Mouse (Mus musculus) forebrain, embryonic 10.5 days (tissue): Measurements from ENCODE around the gene Gcc2. TPM values are rescaled to one million over a fixed set of nuclear protein-coding genes. Genes with fewer than 3 reads are reported as not detected.
"Not testable (repeated sequence)": the region's sequence is repeated elsewhere in the genome, so short reads cannot be mapped to it uniquely, and the experiment has no call there.

Experiments
- DNase-seq: peaks from one replicate; pipeline ENCODE4 v3.0.0-alpha.2; 2017; ENCODE audit warnings: low spot score; ENCODE audit errors: extremely low spot score
- H3K27ac ChIP-seq: fragments of 300-500 bp; sonication (generic); 2 replicates; pipeline ENCODE4 v1.5.1; 2016; ENCODE audit warnings: mild to moderate bottlenecking
- H3K27me3 ChIP-seq: fragments of 300-500 bp; sonication (generic); 2 replicates; pipeline ENCODE4 v1.6.1; 2016; ENCODE audit warnings: mild to moderate bottlenecking; ENCODE audit not compliant: poor library complexity, severe bottlenecking
- H3K36me3 ChIP-seq: fragments of 300-500 bp; sonication (generic); replicated peaks from 2 replicates; pipeline ENCODE4 v1.6.1; 2016; ENCODE audit warnings: mild to moderate bottlenecking, moderate library complexity
- H3K4me1 ChIP-seq: fragments of 300-500 bp; sonication (generic); 2 replicates; pipeline ENCODE4 v1.6.1; 2016
- H3K4me3 ChIP-seq: fragments of 300-500 bp; sonication (generic); 2 replicates; pipeline ENCODE4 v1.5.1; 2016; ENCODE audit warnings: mild to moderate bottlenecking, moderate library complexity
- H3K9me3 ChIP-seq: fragments of 300-500 bp; sonication (generic); 2 replicates; pipeline ENCODE4 v1.6.1; 2016; ENCODE audit warnings: mild to moderate bottlenecking, moderate library complexity
- WGBS: fragments of 180-500 bp; shearing (Covaris S2); methylation state at CpG from one replicate; pipeline ENCODE4 v1.1.7; 2016; 5-methylcytosine and 5-hydroxymethylcytosine counted together
- polyA plus RNA-seq: library from polyadenylated mRNA; unstranded; fragments of >200 nt; fragmentation: Nextera tagmentation; extraction: Ambion mirVana; gene quantifications from 2 replicates; pipeline ENCODE4 v1.2.1, GENCODE M21; 2016

Gcc2 gene
- polyA plus RNA-seq, 1 experiment from 2014 or later = 52.5 TPM

GRCm38 (mm10) chr10:58223161-58223560, 32.1 kb upstream of the Gcc2 start:
- not testable (repeated sequence) for DNase-seq, H3K4me1 ChIP-seq, H3K27me3 ChIP-seq, H3K4me3 ChIP-seq, H3K27ac ChIP-seq, H3K36me3 ChIP-seq
- peaks cover 14% of the 10 kb centered on the region; the same call in 1 of the 2 replicates for H3K9me3 ChIP-seq
- 83% methylated on average over 4 of the region's 6 CpGs for WGBS

GRCm38 (mm10) chr10:58223972-58224805, 31.1 kb upstream of the Gcc2 start:
- 85% methylated on average over 31 of the region's 31 CpGs for WGBS
- H3K4me1 ChIP-seq, H3K27ac ChIP-seq, H3K27me3 ChIP-seq, H3K36me3 ChIP-seq, H3K4me3 ChIP-seq: not testable (repeated sequence)
- DNase-seq = peak; percentile 49
- peaks cover 14% of the 10 kb centered on the region; the same call in 1 of the 2 replicates for H3K9me3 ChIP-seq

GRCm38 (mm10) chr10:58224827-58225785, 30.2 kb upstream of the Gcc2 start, which contains the start of gene AW822073:
TSS of gene AW822073 (minus strand) at chr10:58224930.
- peak; percentile 50 for DNase-seq
- 86% methylated on average over 18 of the region's 18 CpGs for WGBS
- not testable (repeated sequence) for H3K4me1 ChIP-seq, H3K27me3 ChIP-seq, H3K36me3 ChIP-seq, H3K27ac ChIP-seq, H3K4me3 ChIP-seq
- peaks cover 14% of the 10 kb centered on the region; the same call in 1 of the 2 replicates for H3K9me3 ChIP-seq

GRCm38 (mm10) chr10:58226357-58226756, 28.9 kb upstream of the Gcc2 start:
- DNase-seq = peak; percentile 46
- not testable (repeated sequence) for H3K27me3 ChIP-seq
- WGBS = 76% methylated on average over 4 of the region's 4 CpGs

DNA sequence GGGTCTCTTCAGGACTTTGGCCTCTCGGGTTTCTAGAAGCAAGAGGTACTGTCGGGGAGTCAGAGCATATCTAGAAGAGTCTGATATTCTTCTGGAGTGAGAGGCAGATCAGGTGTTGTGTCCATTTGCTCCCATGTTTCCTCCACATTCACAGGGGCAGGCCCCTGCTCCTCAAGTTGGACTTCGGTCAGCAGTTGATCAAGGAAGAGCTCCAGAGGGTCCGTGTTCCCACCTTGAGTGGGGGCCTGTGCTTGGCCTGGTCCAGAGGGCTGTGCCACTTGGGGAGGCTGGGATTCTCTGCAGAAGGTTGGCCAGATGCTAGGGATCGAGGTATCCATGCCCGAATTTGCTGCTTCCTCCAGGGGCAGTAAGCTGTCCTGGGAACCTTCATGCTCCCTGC, 27.5 kb upstream of the Gcc2 start:
- H3K27ac ChIP-seq, DNase-seq, H3K27me3 ChIP-seq, H3K4me1 ChIP-seq, H3K36me3 ChIP-seq, H3K4me3 ChIP-seq: not testable (repeated sequence)
- H3K9me3 ChIP-seq = peaks cover 24% of the 10 kb centered on the region
- 80% methylated on average over 2 of the region's 6 CpGs for WGBS

More at GRCm38 (mm10) chr10:58226357-58226756, 28.9 kb upstream of the Gcc2 start:
- not testable (repeated sequence) for H3K4me3 ChIP-seq, H3K27ac ChIP-seq, H3K36me3 ChIP-seq, H3K4me1 ChIP-seq
- peaks cover 15% of the 10 kb centered on the region for H3K9me3 ChIP-seq

DNA sequence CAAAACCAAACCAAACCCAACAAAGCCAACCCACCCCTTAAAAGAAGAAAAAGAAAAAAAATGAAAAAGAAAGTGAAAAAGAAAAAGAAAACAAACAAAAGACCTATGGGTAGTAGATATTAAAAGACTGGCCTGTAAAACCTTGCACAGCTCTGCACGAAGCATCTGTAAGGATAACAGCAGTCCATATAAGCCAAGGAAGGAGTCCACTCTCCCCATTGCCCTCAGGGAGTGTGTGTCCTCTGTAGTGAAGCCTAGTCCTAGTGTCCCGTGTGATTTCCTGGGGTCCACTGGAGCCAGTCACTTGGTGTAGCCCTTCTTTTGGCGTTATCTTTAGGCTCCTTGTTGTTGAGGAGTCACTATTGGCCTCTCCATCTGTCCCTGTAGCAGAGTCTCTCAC, 25.3 kb upstream of the Gcc2 start:
- DNase-seq, H3K36me3 ChIP-seq, H3K27ac ChIP-seq, H3K4me3 ChIP-seq, H3K27me3 ChIP-seq, H3K4me1 ChIP-seq: not testable (repeated sequence)
- H3K9me3 ChIP-seq = peaks cover 24% of the 10 kb centered on the region
- 56% methylated on average over 3 of the region's 3 CpGs for WGBS

DNA sequence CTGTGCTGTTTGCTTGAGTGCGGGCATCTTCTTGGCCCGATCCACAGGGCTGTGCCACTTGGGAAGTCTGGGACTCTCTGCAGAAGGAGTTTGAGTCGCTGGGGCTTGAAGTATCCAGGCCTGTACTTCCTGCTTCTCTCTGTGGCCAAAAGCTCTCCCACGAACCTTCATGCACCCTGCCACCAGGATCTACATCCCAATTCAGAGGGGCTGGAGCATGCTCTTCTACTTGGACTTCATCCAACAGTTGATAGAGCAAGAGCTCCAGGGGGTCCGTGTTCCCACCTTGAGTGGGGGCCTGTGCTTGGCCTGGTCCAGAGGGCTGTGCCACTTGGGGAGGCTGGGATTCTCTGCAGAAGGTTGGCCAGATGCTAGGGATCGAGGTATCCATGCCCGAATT, 24.2 kb upstream of the Gcc2 start:
- H3K4me1 ChIP-seq, H3K36me3 ChIP-seq, H3K4me3 ChIP-seq, H3K27me3 ChIP-seq, H3K27ac ChIP-seq: not testable (repeated sequence)
- H3K9me3 ChIP-seq = peaks cover 33% of the 10 kb centered on the region
- 78% methylated on average over 5 of the region's 7 CpGs for WGBS
- DNase-seq = peak; percentile 43

GRCm38 (mm10) chr10:58231779-58232640, 23.3 kb upstream of the Gcc2 start:
- not testable (repeated sequence) for H3K4me1 ChIP-seq

DNA sequence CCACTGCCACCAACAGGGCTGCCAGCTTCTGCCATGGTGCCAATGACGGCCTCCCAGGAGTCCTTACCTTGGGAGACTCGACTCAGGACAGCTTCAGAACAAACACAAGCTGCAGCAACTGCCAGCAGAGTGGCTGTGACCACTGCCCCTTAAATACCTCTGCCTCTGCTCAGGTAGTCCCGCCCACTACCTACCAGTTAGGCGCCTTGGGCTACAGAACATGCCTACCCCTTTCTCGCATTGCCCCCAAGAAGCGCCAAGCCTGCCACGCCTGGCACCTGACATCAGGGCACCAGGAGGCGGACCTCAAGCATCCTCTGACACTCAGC, 22.7 kb upstream of the Gcc2 start, which contains the start of gene Duxf3:
TSS of gene Duxf3 (minus strand) at position 35 of the 329 bp plus-strand sequence.
- not testable (repeated sequence) for H3K27ac ChIP-seq, H3K36me3 ChIP-seq
- WGBS = 86% methylated on average over 8 of the region's 8 CpGs

More at GRCm38 (mm10) chr10:58231779-58232640, 23.3 kb upstream of the Gcc2 start:
- H3K9me3 ChIP-seq = peaks cover 36% of the 10 kb centered on the region
- not testable (repeated sequence) for H3K27ac ChIP-seq, H3K36me3 ChIP-seq, H3K4me3 ChIP-seq, H3K27me3 ChIP-seq
- WGBS = 88% methylated on average over 35 of the region's 35 CpGs
- peak; percentile 79 for DNase-seq

GRCm38 (mm10) chr10:58233054-58233739, 22.1 kb upstream of the Gcc2 start:
- WGBS = 83% methylated on average over 10 of the region's 10 CpGs
- not testable (repeated sequence) for H3K27me3 ChIP-seq, DNase-seq, H3K4me1 ChIP-seq, H3K36me3 ChIP-seq, H3K4me3 ChIP-seq, H3K27ac ChIP-seq
- H3K9me3 ChIP-seq = peaks cover 40% of the 10 kb centered on the region

More for the DNA sequence above, 22.7 kb upstream of the Gcc2 start, which contains the start of gene Duxf3:
- peaks cover 37% of the 10 kb centered on the region for H3K9me3 ChIP-seq
- not testable (repeated sequence) for H3K4me1 ChIP-seq, DNase-seq, H3K27me3 ChIP-seq, H3K4me3 ChIP-seq

- peaks cover 43% of the 10 kb centered on the region for H3K9me3 ChIP-seq
- H3K27me3 ChIP-seq, H3K36me3 ChIP-seq, DNase-seq, H3K27ac ChIP-seq, H3K4me3 ChIP-seq, H3K4me1 ChIP-seq: not testable (repeated sequence)
These were observed 21.6 kb upstream of the Gcc2 start for GRCm38 (mm10) chr10:58233740-58234121.

DNA sequence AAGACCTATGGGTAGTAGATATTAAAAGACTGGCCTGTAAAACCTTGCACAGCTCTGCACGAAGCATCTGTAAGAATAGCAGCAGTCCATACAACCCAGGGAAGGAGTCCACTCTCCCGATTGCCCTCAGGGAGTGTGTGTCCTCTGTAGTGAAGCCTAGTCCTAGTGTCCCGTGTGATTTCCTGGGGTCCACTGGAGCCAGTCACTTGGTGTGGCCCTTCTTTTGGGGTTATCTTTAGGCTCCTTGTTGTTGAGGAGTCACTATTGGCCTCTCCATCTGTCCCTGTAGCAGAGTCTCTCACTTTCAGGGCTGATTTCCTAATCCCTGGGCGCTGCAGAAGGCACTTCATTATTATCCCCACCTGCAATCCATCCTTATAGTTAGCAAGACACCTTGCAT, 20.3 kb upstream of the Gcc2 start:
- not testable (repeated sequence) for H3K4me1 ChIP-seq, H3K36me3 ChIP-seq, DNase-seq, H3K27ac ChIP-seq, H3K27me3 ChIP-seq, H3K4me3 ChIP-seq
- 87% methylated on average over 4 of the region's 4 CpGs for WGBS
- H3K9me3 ChIP-seq = peaks cover 48% of the 10 kb centered on the region
